Mouse (Mus musculus) layer of hippocampus, adult 8-10 months (tissue): ENCODE results near the gene Raet1e. TPM values are rescaled to one million over a fixed set of nuclear protein-coding genes. Genes with fewer than 3 reads are reported as not detected.
"Not testable (repeated sequence)": the region's sequence is repeated elsewhere in the genome, so short reads cannot be mapped to it uniquely, and the experiment has no call there.

Experiments
- DNase-seq, 2 experiments: peaks; one replicate each; pipeline ENCODE4 v3.0.0; 2022; ENCODE audit warnings: low spot score in 2 of 2
- total RNA-seq, 4 experiments: library from RNA; stranded (reverse); gene quantifications; 2 replicates each; pipeline ENCODE4 v1.2.4; 2022

Gene Raet1e
- total RNA-seq, 4 experiments from 2014 or later = not detected

DNA sequence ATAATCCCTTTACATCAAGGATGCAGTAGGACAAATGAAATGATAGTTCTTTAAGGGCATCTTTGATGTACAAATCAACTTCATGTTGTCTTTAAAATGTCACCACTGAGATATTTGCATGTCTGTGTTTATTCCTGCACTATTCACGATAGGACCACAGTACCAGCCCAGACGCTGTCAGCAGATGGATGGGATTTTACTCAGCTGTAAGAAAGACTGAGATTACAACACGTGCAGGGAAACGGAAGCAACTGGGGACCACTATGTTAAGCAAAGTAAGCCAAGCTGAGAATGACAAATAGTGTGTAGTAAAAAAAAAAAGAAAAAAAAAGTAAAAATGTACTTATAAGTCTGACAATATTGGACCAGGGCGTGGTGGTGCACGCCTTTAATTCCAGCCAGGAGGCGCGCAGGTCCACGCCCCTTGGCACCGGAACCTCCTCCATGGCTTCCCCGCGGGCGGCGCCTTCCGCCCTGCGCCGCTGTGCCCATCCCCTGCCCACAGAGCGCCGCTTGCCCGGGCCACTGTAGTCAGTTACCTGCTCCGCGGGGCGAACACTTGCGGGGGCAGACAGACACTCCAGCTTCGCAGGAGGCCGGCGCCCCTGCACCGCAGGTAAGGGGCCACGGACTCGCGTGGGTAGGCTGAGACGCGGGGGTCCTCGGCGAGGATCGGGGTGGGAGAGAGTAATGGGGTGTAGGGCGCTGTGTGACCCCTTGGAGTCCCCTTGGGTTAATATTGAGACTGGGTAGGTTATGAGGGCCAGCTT is 114.7 kb downstream of the Raet1e start:
- not testable (repeated sequence) for DNase-seq

DNA sequence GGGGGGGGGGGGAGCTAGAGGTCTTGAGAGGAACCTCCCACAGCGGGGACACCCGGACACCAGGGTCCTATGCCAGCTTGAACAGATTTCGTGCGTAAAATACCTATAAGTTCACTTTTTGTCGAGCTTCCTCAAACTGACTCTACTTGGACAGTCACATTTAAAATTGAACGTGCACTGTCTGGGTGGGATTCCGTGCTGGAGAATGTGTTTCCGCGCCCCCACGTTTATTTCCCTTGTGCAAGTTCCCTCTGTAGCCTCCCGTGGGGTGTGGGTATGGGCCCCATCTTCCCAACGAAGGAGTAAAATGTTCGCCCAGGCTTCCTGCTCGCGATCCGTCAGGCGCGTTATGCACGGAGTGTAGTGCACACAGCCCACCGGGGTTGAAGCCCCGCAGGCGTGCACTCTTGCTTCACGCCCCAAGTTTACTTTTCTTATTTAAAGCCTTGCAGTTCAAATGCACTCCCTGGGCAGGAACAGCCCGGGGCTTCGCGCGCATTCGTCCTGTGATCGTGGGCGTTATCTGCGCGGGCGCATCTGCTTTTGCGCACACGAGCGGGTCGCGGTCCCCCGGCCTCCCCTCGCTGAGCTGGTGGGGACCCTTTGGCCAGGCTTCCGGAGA is 115.4 kb downstream of the Raet1e start:
- DNase-seq = no peak

DNA sequence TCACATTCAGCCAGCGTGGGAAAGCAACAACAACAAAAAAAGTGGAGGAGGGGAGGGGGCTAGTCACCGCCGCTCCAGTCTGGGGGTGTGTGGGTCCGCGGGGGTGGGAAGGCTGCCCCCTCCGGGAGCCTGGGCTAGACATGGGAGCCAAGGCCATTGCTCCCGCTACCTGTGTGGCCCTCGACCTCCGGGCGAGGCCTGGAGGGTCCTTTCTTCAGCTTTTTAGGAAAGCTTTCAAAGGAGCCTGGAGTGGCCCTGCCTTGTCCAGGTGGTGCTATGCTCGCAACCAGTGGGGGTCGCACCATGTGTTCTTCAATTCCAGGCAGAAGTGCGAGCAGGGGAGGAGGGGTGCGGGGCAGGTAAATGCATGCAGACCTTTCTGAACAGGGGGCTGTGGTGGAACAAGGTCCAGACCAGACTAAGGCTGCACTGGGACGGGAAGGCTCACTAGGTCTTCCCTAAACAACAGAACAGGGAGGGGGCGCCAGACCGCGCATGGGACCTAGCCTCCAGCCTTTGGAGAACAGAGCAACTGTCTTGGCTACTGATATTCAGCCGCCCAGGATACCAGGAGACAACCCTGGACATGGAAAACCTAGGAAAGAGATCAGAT is 116.2 kb downstream of the Raet1e start:
- DNase-seq = no peak

DNA sequence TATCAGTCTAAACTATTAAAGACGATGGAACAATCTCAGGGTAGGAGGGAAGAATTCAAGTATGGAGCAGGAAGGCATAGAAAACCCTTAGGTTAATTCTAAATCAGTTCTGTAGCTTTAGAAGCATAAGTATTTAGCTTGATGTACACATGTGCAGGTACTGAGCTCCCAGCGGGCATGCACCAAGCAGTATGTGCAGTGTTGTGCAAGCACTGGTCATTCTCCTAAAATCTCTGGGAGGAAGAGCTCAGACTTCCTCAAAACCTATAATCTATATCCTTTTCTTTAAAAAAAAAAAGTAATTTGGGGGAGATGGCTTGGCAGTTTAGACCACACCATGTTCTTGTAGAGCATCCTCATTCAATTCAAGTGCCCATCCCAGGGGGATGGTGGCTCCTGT is 120.1 kb downstream of the Raet1e start:
- not testable (repeated sequence) for DNase-seq

DNA sequence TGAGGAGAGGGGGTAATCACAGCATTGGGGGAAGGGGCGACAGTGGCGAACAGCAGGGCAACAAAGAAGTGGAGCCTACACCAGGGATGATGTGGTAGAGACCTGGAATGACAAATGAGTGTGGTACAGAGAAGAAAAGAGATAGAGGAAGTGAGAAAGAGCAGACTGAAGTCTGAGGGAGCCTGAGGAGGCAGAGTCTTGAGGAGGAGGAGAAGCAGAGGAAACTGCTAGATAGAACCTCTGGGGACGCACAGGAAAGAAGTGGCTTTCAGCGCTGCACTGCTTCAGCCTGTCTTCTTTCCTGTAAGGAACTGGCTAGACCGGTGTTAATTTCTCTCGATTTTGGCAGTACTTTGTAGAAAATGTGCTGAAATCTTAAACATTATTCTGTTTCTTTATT is 124.4 kb downstream of the Raet1e start:
- DNase-seq = no peak

DNA sequence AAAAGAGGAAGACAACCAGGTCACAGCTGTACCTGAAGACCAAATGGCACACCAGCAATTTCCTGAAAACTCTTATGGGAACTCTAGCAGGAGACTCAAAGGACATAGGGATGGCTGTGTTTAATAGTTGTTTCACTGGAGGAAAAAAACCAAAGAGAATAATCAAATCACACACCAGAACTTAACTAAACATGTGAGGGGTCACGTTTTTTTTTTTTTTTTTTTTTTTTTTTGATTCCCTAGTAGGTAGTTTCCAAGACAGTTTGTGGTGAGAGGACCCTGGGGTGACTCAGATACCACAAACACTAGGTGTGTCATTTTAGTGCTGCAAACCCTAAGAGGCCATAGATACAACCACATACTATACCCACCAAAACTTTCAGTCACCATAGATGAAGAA is 137.3 kb downstream of the Raet1e start:
- no peak for DNase-seq

DNA sequence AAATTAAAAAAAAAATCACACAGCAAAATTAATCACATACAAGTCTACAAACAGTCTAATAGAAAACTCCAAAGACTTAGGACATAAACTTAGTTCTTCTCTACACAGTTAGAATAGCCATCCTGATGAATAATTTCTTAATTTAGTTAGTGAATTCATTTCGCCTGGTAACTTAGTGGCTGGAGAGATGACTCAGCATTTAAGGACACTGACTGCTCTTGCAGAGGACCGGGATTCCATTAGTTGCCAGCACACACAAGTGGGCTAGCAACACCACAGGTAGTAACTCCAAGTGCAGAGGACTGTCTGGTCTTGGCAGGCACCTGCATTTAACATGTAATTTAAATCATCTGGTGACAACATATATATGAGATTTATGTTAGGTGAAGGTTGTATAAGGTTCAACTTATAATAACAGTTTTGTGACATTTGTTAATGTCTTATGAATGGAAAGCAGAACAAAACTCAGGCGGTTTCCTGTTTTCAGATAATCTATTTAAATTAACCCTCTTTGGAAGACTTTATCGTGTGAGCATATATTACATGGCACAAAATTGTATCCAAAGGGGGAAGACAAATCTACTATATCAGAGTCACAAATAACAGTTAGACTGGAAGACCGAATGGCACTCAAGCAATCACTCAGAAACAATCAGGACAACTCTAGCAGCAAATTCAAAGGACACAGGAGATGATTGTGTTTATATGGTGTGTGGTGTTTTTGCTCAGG is 138.8 kb downstream of the Raet1e start:
- no peak for DNase-seq

DNA sequence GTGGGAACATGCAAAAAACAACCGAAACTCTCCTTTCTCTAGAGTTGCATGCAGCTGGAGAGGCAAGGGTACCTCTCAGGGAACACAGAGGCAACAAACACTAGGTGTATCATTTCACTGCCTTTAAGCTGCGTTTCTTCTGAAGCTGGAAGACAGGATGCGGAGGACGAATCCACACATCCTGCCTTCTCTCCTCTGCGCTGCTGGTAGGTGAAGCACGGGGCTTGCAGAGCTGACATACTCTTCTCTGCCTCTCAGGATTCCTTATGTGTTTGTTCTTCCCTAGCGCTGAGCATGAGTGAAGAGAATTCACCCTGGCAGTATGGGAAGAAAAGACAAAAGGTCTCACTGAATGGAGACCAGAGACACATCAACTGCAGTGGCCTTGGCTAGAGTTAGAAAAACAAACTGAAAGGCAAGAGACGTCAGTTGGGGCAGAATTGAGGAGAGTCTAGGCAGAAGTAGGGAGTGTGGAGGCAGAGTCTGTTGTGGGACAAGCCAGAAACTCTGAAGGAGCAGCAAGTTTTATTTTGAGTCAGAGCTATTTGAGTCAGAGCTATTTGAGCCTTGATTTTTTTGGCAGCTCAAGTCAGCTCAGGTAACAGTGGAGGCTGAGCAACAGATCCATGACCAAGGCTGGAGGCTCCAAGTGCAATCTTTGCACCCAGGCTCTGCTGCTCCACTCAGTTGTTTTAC is 139.5 kb downstream of the Raet1e start:
- no peak for DNase-seq

DNA sequence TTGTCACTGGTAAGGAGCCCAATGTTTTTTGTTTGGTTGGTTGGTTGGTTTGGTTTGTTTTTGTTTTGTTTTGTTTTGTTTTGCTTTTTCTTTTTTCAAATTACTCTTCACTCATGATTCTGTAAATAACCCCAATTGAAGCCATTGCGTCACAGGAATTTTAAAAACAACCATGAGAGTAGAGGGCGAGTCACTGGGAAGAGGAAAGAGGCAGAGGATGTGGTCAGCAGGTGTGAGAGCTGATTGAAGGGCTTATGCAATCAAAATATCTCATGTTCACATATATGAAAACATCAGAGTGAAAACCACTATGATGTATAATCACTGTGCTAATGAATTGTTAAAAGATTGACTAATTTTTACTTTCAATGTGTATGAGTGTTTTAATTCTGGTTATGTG is 141.0 kb downstream of the Raet1e start:
- no peak for DNase-seq

DNA sequence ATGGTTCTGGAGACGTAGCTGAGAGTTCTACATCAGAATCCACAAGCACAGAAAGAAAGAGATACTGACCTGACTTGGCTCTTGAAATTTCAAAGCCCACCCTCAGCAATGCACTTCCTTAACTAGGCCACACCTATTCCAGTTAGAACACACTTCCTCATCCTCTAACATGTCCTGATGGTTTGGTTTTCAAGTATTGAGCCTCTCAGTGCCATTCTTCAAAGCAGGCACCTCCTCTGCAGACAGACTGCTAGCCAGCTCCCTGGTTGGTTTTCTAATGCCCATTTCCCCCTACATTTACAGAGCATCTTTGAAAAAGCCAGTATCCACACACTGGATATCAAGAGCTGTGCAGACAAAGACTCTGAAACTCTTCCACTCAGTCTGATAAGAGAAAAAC is 143.3 kb downstream of the Raet1e start:
- DNase-seq = no peak

DNA sequence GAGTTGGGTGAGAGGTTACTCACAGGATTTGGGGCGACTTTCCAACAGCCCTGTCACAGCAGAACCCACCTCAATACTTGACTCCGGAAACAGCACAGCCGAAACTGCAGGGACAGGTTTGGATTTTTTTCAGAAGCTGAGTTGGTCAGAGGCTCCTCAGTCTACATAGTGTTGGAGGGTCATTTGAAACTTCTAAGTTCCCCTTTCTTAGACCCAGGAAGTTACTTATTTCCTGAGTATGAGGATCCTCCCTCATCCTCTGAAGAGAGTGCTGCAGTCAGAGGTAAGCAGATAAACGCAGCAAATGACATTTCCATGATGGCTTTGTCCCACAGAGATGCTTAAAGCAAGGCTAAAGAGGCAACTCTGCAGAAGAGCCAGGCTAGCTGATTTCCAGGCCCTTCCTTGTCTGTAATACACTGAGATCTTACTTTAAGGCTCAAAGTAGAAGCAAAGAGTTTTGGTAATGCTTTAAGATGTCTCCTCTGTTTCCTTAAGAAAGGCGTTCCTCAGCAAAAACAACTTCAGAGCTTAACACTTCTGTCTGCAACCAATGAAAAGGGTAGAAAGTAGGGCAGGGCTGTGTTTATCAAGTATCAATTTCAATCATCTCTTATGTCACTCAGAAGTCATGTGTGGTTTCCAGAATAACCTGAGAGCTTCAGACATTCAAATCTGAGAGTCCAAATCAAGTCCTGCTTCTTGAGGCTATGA is 144.1 kb downstream of the Raet1e start:
- DNase-seq = no peak

DNA sequence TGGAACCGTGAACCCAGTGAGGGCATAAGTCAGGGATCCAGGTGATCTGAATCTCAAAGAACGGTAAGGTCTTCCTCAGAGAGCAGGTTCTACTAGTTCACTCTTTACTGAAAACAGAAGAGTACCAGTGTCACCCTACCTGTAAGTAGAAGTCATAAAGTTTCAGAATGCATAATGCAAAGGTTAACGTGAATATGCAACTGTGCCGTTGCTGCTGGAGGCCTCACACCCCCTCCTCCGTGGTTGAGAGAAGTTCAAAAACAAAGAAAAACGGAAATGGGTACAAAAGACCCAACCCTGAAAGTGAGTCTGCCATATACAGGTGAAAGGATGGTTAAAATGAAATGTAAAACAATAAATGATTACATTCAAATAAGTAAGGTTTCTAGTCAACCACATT is 145.4 kb downstream of the Raet1e start:
- no peak for DNase-seq

DNA sequence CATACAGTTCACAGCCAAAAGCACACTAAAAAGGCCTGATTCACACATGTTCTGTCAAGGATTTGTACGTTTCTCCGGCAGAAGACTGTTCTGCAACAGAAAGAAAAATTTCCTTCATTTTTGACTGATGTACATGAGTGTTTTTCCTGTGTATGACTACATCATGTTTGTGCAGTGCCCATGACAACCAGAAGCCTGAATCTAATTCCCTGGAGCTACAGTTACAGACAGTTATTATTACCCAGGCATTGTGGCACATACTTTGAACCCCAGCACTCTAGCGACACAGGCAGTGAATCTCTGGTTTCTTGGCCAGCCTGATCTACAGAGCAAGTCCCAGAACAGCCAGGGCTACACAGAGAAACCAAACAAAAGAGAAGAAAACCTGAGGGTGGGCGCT is 147.4 kb downstream of the Raet1e start:
- no peak for DNase-seq

DNA sequence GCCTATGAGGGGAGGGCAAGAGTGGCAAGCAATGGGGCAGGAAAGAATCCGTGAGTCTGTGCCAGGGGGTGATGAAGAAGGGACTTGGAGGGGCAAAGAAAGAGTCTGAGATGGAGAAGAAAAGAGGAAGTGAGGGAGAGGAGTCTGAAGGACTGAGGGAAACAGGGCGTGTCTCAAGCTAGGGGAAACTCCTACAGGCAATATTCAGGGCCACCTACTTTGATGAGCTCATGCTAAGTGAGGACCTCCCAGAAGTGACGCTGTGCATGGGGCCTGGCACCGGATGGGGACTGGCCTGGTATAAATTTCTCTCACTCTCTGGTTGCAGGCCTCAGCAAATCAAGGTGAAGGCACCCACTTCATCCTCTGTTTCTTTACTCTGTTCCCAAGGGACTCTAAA is 148.1 kb downstream of the Raet1e start:
- no peak for DNase-seq

DNA sequence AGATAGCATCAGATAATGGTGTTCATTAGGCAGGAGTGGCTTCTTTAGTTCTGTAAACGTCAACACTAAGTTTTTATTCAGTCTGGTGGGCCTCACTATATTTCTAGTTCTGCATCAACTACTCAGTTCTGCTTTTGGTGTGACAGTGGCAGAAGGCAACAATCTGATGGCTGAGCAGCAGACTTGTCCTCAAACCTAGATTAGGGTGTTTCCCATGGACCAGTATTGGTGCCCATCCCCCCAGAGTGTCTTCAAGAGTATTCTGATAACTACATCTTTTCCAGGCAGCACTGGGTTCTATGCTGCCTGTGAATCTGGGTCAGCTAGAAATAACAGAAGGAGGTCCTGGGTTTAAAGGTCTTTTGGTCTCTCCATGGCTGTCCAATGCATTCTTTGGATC is 149.9 kb downstream of the Raet1e start:
- DNase-seq = no peak

DNA sequence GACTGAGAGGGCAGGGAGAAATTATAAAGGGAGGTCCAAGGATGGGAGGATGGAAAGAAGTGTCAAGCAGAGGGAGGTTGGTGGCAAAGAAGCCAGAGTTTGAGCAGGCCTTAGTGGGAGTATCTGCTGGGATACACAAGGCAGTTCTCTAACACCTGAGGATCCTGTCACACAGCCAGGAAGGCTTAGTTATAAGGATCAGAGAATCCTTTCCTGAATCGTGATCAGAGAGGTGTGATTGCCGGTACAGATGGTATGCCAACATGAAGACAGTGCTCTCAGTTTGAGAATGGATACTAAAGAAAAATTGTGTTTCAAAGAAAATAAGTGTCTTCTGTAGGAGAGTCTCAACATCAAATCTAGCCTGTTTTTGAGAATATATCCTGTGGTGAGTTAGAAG is 164.5 kb downstream of the Raet1e start:
- no peak for DNase-seq

DNA sequence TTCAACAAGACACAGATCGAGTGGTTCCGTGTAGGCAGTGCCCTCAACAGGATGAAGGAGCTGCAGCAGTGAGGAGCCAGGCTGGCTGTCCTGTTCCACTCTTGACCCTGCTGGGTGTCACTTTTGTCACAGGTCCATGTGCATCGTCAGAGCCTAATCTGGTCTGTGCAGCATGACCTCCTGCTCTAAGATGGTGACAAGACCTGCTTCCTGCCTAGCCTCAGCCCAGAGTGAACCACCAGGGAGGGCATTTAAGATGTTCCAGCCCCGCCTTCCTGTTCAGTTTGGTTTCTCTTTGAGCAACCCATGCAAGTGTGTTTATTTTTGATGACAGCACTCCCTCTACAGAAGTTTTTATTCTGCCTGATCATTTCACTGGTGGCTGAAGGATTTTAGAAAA is 187.4 kb downstream of the Raet1e start:
- DNase-seq = not testable (repeated sequence)

DNA sequence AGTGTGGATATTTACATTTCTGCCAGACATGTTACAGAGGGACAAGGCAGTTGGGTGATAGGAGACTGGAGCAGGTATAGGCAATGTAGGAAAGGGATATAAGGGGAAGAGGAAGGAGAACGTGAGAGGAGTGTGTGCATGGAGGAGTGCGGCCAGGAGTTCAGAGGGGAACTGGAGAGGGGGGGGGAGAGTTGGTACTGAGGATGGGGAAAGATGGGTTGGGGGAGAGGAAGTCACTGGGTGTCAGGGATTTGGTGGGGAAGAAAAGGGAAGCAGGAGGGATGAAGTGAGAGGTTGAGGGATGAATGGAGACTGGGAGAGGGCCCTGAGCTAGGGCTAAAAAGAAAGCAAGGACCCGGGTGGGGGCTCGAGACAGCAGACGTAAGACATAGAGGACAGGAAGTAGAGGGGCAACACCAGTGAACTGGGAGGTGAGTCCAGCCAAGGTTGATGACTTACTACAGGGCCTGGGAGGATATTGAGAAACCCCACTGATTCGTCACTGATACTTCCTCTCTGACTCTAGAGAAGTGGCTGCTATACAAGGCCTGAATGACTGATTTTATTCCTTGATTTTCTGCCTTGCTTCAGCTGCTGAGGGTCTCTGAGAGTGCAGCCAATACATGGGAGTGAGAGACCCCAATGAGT is 195.3 kb downstream of the Raet1e start:
- DNase-seq = not testable (repeated sequence)

DNA sequence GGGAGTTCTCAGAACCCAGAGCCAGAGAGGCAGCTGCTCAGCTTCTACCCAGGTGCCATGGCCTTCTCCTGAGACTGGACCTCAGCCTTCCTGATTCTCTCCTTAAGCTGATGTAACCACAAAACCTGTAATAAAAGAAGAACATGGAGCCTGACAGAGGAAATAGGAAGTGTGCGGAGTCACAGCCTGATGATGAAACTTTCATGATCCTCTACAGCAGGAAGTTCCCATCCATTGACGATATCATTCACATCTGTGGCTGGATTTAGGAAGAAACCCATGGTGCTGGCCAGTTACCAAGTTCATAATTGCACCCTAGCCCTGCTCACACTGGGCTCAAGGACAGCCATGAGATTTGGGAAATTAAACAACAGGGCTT is 195.8 kb downstream of the Raet1e start:
- not testable (repeated sequence) for DNase-seq

DNA sequence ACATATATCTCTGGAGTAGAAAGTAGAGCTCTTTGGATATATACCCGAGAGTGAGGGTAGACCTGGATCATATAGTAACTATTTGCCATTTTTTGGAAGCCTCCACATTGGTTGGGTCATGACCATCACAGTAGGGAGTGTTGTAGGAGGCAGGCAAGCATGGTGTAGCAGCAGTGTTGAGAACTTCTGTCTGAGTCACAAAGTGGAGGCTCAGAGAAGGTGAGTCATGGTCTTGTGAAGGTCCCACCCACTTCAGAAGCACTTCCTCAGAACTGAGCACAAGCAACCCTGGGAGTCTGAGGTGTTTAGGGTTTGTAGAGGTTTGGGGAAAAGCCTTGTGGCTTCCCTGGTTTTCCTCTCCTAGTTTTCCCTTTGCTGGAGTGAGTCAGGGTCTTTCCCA is 199.0 kb downstream of the Raet1e start:
- DNase-seq = not testable (repeated sequence)
